Mouse (Mus musculus): ENCODE data around the gene Sipa1l1.

DNA sequence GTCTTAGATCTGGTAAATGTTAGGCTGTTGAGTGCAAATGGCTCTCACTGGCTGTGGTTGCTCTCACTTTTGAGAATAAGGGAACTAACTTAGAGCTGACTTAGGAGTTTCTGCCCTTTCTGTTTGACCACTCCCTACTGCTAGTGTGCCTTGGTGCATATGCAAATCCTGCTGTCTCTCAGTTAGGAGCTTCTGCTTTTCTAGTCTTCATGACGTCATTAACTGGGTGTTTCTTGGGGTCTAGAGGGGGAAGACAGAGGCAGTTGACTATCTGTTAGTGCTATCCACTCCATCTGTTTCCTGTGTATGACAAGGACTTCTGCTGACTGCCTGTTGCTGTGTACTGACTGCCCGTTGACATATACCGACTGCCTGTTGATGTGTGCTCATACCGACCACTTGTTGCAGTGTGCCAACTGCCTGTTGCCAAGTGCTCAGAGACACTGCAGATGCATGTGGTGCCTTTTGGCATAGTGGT, 56.7 kb downstream of the Sipa1l1 start:
- TF ChIP-seq POLR2A (IDR thresholded peaks at IDR 0.05; ENCODE audit: insufficient read depth, low read depth, low read length) (no peak), CTCF (IDR thresholded peaks at IDR 0.05; ENCODE audit: insufficient read depth, low read depth, low read length) (no peak)
